Mouse (Mus musculus) megakaryocyte, embryonic 14.5 days (primary cell): ENCODE measurements around the gene Mpp2.

ENCODE experiments used
- FLI1 ChIP-seq: IDR thresholded peaks from 2 replicates; pipeline ENCODE4 v1.6.1; 2012; ENCODE audit warnings: low read length, inconsistent platforms, mixed read lengths
- GATA1 ChIP-seq: IDR thresholded peaks from 3 replicates; pipeline ENCODE4 v1.6.1; 2012; ENCODE audit warnings: mixed read lengths, low read length, inconsistent platforms, borderline replicate concordance

DNA sequence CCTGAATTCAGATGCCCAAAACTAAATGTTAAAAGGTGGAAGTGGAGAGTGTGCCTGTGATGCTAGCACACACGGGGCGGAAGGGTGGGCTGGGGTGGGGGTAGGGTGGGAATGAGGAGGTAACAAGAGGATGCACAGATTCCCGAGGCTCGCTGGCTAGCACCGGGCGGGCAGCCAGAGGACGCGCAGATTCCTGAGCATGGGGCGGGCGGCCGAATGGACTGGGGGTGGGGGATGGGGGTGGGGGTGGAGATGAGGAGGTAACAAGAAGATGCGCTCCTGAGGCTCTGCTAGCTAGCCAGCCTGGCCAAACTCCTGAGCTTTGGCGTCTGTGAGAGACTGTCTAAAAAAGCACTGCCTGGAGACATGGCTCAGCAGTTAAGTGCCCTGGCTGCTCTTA, 17.9 kb downstream of the Mpp2 start:
- TF ChIP-seq GATA1 (no peak), FLI1 (no peak)
